Mouse (Mus musculus) myocyte (in vitro differentiated cells): ENCODE data around the gene Akap8l.

ENCODE experiments used
- MAX ChIP-seq: IDR thresholded peaks from one replicate; pipeline ENCODE4 v1.6.1; 2011; ENCODE audit warnings: low read depth, mild to moderate bottlenecking, control low read depth
- POLR2A ChIP-seq: IDR thresholded peaks from one replicate; pipeline ENCODE4 v1.6.1; 2011; ENCODE audit warnings: low read depth, mild to moderate bottlenecking, control low read depth, moderate library complexity; ENCODE audit not compliant: insufficient read length
- TCF12 ChIP-seq: IDR thresholded peaks from one replicate; pipeline ENCODE4 v1.6.1; 2011; ENCODE audit warnings: mild to moderate bottlenecking, control low read depth; ENCODE audit not compliant: poor library complexity, insufficient read depth, severe bottlenecking
- TCF3 ChIP-seq: IDR thresholded peaks from one replicate; pipeline ENCODE4 v1.6.1; 2011; ENCODE audit warnings: low read depth, control low read depth; ENCODE audit not compliant: insufficient read length
- USF1 ChIP-seq: IDR thresholded peaks from one replicate; pipeline ENCODE4 v1.6.1; 2011; ENCODE audit warnings: low read depth, mild to moderate bottlenecking, control low read depth, moderate library complexity

DNA sequence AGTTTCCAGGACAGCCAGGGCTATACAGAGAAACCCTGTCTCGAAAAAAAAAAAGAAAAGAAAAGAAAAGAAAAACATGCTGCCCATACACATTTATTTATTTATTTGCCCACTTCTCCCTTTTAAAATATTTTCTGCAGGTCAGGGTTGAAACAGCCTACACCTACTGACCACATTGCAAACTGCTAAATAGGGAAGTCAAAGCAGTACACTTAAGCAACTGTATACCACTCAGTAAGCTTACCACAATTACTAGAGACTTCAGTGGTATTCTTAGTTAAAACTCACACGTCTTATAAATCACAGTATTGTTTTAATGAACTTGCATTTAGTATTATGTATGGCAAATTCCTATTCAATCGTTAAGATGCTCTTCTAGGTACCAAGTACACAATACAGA is 69.8 kb downstream of the Akap8l start:
- no peak for TF ChIP-seq TCF3
- no peak for TF ChIP-seq TCF12
- TF ChIP-seq MAX: no peak
- no peak for TF ChIP-seq POLR2A
- no peak for TF ChIP-seq USF1
